Mouse (Mus musculus): Measurements from ENCODE around the gene Sft2d2. TPM values are rescaled to one million over a fixed set of nuclear protein-coding genes. Genes with fewer than 3 reads are reported as not detected.

The Sft2d2 gene
- 53.9 and 71.5 TPM in 2 replicates for polyA plus RNA-seq (2012; rRNA removed)

- under 1% methylated on average over 65 of the region's 69 CpGs for WGBS
- TF ChIP-seq CTCF (IDR thresholded peaks at IDR 0.05; ENCODE audit: insufficient read depth, low read length) (peak; percentile 39; the same call in 1 of the 2 replicates), POLR2A (IDR thresholded peaks at IDR 0.05; ENCODE audit: borderline replicate concordance, extremely low read depth, low read depth, low read length) (peak; percentile 68; the same call in 1 of the 2 replicates)
- peak within 1 kb of the TSS; percentile 91 for H3K4me3 ChIP-seq (replicated peaks; ENCODE audit: extremely low read depth, low read depth, low read length)
- peak; percentile 90 for DNase-seq
- peaks cover 11% of the 10 kb centered on the region for H3K4me1 ChIP-seq (ENCODE audit: control insufficient read depth, insufficient read depth, low read length)
These were observed at the start of gene Sft2d2 for GRCm38 (mm10) chr1:165193880-165194661. TSS of gene Sft2d2 (minus strand) at chr1:165194438.

DNA sequence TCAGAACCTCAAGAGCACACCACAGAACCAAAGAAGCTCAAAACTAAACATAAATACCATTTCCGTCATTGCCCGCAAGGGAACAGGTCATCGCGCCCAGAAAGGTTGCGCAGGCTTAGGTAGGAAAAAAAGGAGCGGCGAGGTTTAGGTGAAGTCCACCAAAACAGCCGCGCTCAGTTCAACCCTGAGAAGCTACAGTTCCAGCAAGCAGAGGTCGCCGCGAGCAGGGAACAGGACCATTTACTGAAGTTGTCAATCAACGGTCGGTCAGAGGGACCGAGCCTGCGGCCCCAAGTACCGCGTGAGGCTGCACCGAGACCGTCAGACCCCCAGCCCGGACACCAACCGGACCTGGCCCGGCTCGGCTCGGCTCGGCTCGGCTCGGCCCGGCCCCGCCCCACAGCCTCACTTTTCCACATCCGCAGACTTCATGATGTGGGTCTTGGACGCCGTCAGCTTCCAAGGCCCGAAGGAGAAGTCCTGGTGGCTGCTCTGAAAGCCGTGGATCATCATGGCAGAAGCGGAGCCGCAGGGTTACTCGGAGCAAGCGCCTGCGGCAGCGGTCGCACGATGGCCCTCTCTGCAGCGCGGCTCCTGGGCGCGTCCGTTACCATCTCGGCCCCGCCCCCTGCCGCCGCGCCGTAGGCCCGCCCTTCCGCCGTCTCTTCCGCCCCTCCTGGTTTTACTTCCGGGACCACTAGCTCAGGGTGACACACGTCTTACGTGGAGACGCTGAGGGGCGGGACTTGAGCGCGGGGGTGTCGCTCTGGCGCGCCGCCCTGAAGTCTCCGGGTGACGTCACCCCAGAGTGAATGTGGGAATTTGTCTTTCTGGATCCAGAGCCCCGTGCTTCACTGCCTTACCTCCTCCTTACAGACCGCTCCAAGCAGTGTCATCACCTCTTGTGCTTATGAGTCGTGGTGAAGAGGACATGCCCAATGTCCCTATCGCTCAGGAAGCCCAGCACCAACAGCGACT, 42.4 kb upstream of the Sft2d2 start, which contains the start of gene Tiprl:
Gene Tiprl, minus strand, starts transcription at position 676 of the 978 bp plus-strand sequence.
- Histone ChIP-seq H3K4me3 (replicated peaks; ENCODE audit: extremely low read depth, low read depth, low read length) (peak within 1 kb of the TSS; percentile 89), H3K4me1 (ENCODE audit: control insufficient read depth, insufficient read depth, low read length) (peaks cover 2% of the 10 kb centered on the region; the same call in 1 of the 2 replicates)
- DNase-seq, result peak; percentile 96
- no peak for TF ChIP-seq CTCF (IDR thresholded peaks at IDR 0.05; ENCODE audit: insufficient read depth, low read length)
- peak; percentile 86; the same call in 1 of the 2 replicates for TF ChIP-seq POLR2A (IDR thresholded peaks at IDR 0.05; ENCODE audit: borderline replicate concordance, extremely low read depth, low read depth, low read length)
- WGBS, result 1% methylated on average over 76 of the region's 76 CpGs

- 5% methylated on average over 10 of the region's 10 CpGs for WGBS
- H3K4me3 ChIP-seq (replicated peaks; ENCODE audit: extremely low read depth, low read depth, low read length), result peak overlapping the region; percentile 89
- TF ChIP-seq CTCF (IDR thresholded peaks at IDR 0.05; ENCODE audit: insufficient read depth, low read length), result no peak
- TF ChIP-seq POLR2A (IDR thresholded peaks at IDR 0.05; ENCODE audit: borderline replicate concordance, extremely low read depth, low read depth, low read length), result no peak
- DNase-seq, result no peak
- peaks cover 2% of the 10 kb centered on the region; the same call in 1 of the 2 replicates for H3K4me1 ChIP-seq (ENCODE audit: control insufficient read depth, insufficient read depth, low read length)
These were observed 41.6 kb upstream of the Sft2d2 start for GRCm38 (mm10) chr1:165235846-165236245.

GRCm38 (mm10) chr1:165233806-165234205, 39.6 kb upstream of the Sft2d2 start:
- no peak overlapping the region for H3K4me3 ChIP-seq (replicated peaks; ENCODE audit: extremely low read depth, low read depth, low read length)
- peaks cover 2% of the 10 kb centered on the region; the same call in 1 of the 2 replicates for H3K4me1 ChIP-seq (ENCODE audit: control insufficient read depth, insufficient read depth, low read length)
- 60% methylated on average over 2 of the region's 2 CpGs for WGBS
- no peak for DNase-seq
- TF ChIP-seq CTCF (IDR thresholded peaks at IDR 0.05; ENCODE audit: insufficient read depth, low read length), result no peak
- TF ChIP-seq POLR2A (IDR thresholded peaks at IDR 0.05; ENCODE audit: borderline replicate concordance, extremely low read depth, low read depth, low read length), result no peak

GRCm38 (mm10) chr1:165230691-165231090, 36.5 kb upstream of the Sft2d2 start:
- TF ChIP-seq CTCF (IDR thresholded peaks at IDR 0.05; ENCODE audit: insufficient read depth, low read length) (no peak), POLR2A (IDR thresholded peaks at IDR 0.05; ENCODE audit: borderline replicate concordance, extremely low read depth, low read depth, low read length) (no peak)
- Histone ChIP-seq H3K4me3 (replicated peaks; ENCODE audit: extremely low read depth, low read depth, low read length) (no peak overlapping the region), H3K4me1 (ENCODE audit: control insufficient read depth, insufficient read depth, low read length) (peaks cover 2% of the 10 kb centered on the region; the same call in 1 of the 2 replicates)
- 96% methylated on average over 4 of the region's 4 CpGs for WGBS
- DNase-seq, result no peak

DNA sequence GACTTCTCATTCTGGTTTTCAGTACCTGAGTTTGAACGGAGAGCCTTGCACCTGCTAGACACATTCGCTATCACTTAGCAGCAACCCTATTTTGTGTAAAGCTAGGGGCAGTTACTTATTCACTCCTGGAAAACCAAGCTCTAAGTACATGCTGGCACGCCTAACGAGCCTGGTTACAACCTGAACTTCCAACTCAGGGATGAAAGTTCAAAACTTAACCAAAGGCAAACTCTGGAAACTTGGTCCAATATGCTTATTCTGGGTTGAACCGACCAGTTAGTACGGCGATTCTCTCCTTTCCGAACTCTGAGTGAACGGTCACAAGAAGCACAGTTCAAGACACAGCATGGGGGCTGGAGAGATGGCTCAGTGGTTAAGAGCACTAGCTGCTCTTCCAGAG, 35.3 kb upstream of the Sft2d2 start:
- DNase-seq, result no peak
- no peak for TF ChIP-seq CTCF (IDR thresholded peaks at IDR 0.05; ENCODE audit: insufficient read depth, low read length)
- TF ChIP-seq POLR2A (IDR thresholded peaks at IDR 0.05; ENCODE audit: borderline replicate concordance, extremely low read depth, low read depth, low read length), result no peak
- 94% methylated on average over 9 of the region's 9 CpGs for WGBS
- no peak overlapping the region for H3K4me3 ChIP-seq (replicated peaks; ENCODE audit: extremely low read depth, low read depth, low read length)
- H3K4me1 ChIP-seq (ENCODE audit: control insufficient read depth, insufficient read depth, low read length), result no peaks in the 10 kb centered on the region

- 86% methylated on average over 2 of the region's 2 CpGs for WGBS
- TF ChIP-seq CTCF (IDR thresholded peaks at IDR 0.05; ENCODE audit: insufficient read depth, low read length), result no peak
- TF ChIP-seq POLR2A (IDR thresholded peaks at IDR 0.05; ENCODE audit: borderline replicate concordance, extremely low read depth, low read depth, low read length), result no peak
These were observed 22.9 kb upstream of the Sft2d2 start for GRCm38 (mm10) chr1:165217023-165217589.

DNA sequence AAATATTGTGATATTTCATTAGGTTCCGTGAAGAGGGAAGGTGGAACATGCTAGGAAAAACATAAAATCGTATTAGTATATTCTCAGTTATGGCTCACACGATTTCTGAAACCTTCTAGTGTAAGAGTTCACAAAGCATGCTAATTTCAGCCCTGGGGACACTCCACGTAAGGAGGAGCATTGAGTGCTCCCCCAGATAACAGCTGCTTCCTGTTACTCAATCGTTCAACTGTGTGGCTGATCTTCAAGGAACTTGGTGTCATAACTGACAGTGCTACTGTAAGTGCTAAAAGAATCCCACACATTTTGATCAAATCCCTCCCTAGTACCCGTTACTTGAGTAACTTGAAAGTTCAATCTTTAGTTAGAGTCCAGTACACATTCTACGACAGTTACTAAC, 21.6 kb upstream of the Sft2d2 start:
- Histone ChIP-seq H3K4me3 (replicated peaks; ENCODE audit: extremely low read depth, low read depth, low read length) (no peak overlapping the region), H3K4me1 (ENCODE audit: control insufficient read depth, insufficient read depth, low read length) (no peaks in the 10 kb centered on the region)
- no peak for TF ChIP-seq POLR2A (IDR thresholded peaks at IDR 0.05; ENCODE audit: borderline replicate concordance, extremely low read depth, low read depth, low read length)
- no peak for TF ChIP-seq CTCF (IDR thresholded peaks at IDR 0.05; ENCODE audit: insufficient read depth, low read length)
- 64% methylated on average over 7 of the region's 7 CpGs for WGBS
- DNase-seq, result no peak

More at GRCm38 (mm10) chr1:165217023-165217589, 22.9 kb upstream of the Sft2d2 start:
- no peaks in the 10 kb centered on the region for H3K4me1 ChIP-seq (ENCODE audit: control insufficient read depth, insufficient read depth, low read length)
- no peak overlapping the region for H3K4me3 ChIP-seq (replicated peaks; ENCODE audit: extremely low read depth, low read depth, low read length)
- DNase-seq, result no peak

GRCm38 (mm10) chr1:165205591-165205990, 11.4 kb upstream of the Sft2d2 start:
- no peak overlapping the region for H3K4me3 ChIP-seq (replicated peaks; ENCODE audit: extremely low read depth, low read depth, low read length)
- no peak for TF ChIP-seq POLR2A (IDR thresholded peaks at IDR 0.05; ENCODE audit: borderline replicate concordance, extremely low read depth, low read depth, low read length)
- no peak for TF ChIP-seq CTCF (IDR thresholded peaks at IDR 0.05; ENCODE audit: insufficient read depth, low read length)
- DNase-seq, result no peak
- 19% methylated on average over 2 of the region's 2 CpGs for WGBS
- H3K4me1 ChIP-seq (ENCODE audit: control insufficient read depth, insufficient read depth, low read length), result no peaks in the 10 kb centered on the region

Measured in lung, adult 2 months (tissue).